Mouse (Mus musculus) retina, postnatal 1 day (tissue): ENCODE results near the gene Mlph.

ENCODE experiments used
- DNase-seq: peaks from one replicate; pipeline ENCODE4 v3.0.0-alpha.2; 2012

Mlph gene

GRCm38 (mm10) chr1:90909631-90910152 lies 5.2 kb upstream of the Mlph start:
- DNase-seq: peak; percentile 43

- DNase-seq: no peak
Observed at GRCm38 (mm10) chr1:90913231-90913630, 1.7 kb upstream of the Mlph start.

GRCm38 (mm10) chr1:90917509-90917908 lies 2.6 kb downstream of the Mlph start:
- DNase-seq: peak; percentile 68

GRCm38 (mm10) chr1:90921687-90922086 lies 6.8 kb downstream of the Mlph start:
- no peak for DNase-seq

GRCm38 (mm10) chr1:90926030-90926429 lies 11.1 kb downstream of the Mlph start:
- no peak for DNase-seq

- no peak for DNase-seq
Observed at GRCm38 (mm10) chr1:90927308-90927707, 12.4 kb downstream of the Mlph start.

- DNase-seq: no peak
Observed at GRCm38 (mm10) chr1:90927929-90928574, 13.2 kb downstream of the Mlph start.

GRCm38 (mm10) chr1:90928575-90928934 lies 13.7 kb downstream of the Mlph start:
- DNase-seq: peak; percentile 92

GRCm38 (mm10) chr1:90933001-90933400 lies 18.1 kb downstream of the Mlph start:
- no peak for DNase-seq

- DNase-seq: no peak
Observed at GRCm38 (mm10) chr1:90936990-90937389, 22.1 kb downstream of the Mlph start.

GRCm38 (mm10) chr1:90939980-90940379 lies 25.1 kb downstream of the Mlph start:
- DNase-seq: no peak

- DNase-seq: peak; percentile 42
Observed at GRCm38 (mm10) chr1:90945171-90945570, 30.3 kb downstream of the Mlph start.

GRCm38 (mm10) chr1:90947252-90947651 lies 32.4 kb downstream of the Mlph start:
- DNase-seq: no peak

GRCm38 (mm10) chr1:90949309-90949708 lies 34.4 kb downstream of the Mlph start:
- no peak for DNase-seq

- DNase-seq: no peak
Observed at GRCm38 (mm10) chr1:90951670-90952069, 36.8 kb downstream of the Mlph start.

- no peak for DNase-seq
Observed at GRCm38 (mm10) chr1:90952808-90953207, 37.9 kb downstream of the Mlph start, which contains the start of gene Prlh. Gene Prlh (plus strand): TSS chr1:90953108.

GRCm38 (mm10) chr1:90953688-90954087 lies 38.8 kb downstream of the Mlph start:
- no peak for DNase-seq

- peak; percentile 84 for DNase-seq
Observed at GRCm38 (mm10) chr1:90956245-90957096, 41.6 kb downstream of the Mlph start.

GRCm38 (mm10) chr1:90962526-90962925 lies 47.6 kb downstream of the Mlph start:
- DNase-seq: no peak

GRCm38 (mm10) chr1:90962994-90963393 lies 48.1 kb downstream of the Mlph start:
- DNase-seq: peak; percentile 59

- DNase-seq: peak; percentile 80
Observed at GRCm38 (mm10) chr1:90967583-90967982, 52.7 kb downstream of the Mlph start.

- no peak for DNase-seq
Observed at GRCm38 (mm10) chr1:90968649-90969048, 53.8 kb downstream of the Mlph start.

GRCm38 (mm10) chr1:90969347-90969784 lies 54.5 kb downstream of the Mlph start, which contains the start of gene Rab17:
Gene Rab17 (minus strand): TSS chr1:90969661.
- DNase-seq: no peak

GRCm38 (mm10) chr1:90969881-90970390 lies 55.1 kb downstream of the Mlph start:
- no peak for DNase-seq
